Mouse (Mus musculus): ENCODE data around the gene Gm1110. TPM values are rescaled to one million over a fixed set of nuclear protein-coding genes. Genes with fewer than 3 reads are reported as not detected.
"Not testable (repeated sequence)": the region's sequence is repeated elsewhere in the genome, so short reads cannot be mapped to it uniquely, and the experiment has no call there.

The Gm1110 gene
- total RNA-seq (2021) = not detected

DNA sequence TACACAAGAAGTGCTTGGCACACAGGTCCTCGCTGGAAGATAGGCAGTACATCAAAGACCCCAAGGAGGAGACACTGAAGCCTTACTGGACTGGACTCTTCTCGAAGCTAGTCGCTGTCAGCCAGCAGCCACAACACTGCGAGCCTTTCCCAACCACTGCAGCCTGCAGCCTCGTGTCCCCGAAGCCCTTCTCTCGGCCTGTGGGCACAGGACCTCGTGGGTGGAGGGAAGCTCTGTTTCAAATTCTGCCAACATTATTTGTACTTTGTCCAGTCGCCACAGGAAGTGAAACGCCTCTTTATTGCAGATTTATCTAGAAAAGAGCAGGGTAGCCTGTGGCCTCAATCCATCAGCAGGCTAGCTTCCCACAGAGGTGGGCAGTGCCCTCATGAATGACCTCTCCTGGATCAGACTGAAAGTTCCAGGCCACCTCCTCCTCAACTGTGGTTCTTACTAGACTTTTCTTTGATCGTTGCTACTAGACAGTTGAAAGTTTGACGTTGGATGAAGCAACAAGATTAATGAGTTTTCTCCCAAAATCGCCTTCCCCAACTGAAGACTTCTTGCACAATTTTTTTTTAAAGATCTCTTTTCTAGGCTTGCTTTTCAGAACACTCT lies at the start of gene Gm1110:
TSS of gene Gm1110 (minus strand) at position 203 of the 618 bp plus-strand sequence.
- intact Hi-C loops (cut with DNase I) = no loop called here

DNA sequence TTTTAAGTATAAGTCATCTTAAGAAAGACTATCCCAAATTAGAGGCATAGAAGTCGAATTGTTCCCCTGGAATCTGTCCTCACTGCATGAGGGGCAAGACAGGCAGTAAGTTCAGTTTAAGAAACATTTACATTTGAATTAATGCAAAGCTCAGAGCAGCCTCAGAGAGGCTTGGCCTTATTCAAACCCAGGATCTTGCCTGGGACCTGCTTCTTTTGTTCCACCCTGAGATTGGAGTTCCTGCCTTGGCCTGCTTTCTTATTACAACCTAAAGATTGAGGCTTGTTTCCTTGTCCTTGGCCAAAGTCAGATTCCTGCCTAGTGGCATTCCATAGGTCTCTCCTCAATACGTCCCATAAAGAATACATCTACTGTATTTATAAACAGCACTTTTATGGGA lies 24.9 kb upstream of the Gm1110 start:
- intact Hi-C loops (cut with DNase I) = no loop called here
- no peak for DNase-seq (ENCODE audit: low spot score in 2 of 2)

More for the DNA sequence above, at the start of gene Gm1110:
- DNase-seq (ENCODE audit: low spot score in 2 of 2) = no peak

DNA sequence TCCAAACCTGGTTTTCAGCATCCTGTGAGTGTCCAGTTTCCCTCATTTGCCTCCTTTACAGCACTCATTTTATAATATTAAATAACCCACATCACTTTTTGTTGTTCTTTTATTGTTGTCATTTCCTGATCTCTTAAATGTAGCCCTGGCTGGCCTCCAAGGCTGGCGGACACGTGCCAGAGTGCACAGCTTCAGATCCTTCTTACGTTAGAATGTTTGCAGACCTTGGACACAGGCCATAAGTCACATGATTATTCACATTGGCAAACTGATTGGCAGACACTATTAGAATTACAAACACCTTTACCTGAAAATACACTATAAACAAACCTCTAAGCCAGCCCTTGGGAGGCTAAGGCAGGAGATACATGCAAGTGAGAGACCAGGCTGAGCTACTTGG lies 1.2 kb upstream of the Gm1110 start:
- intact Hi-C loops (cut with DNase I) = no loop called here
- no peak for DNase-seq (ENCODE audit: low spot score in 2 of 2)

DNA sequence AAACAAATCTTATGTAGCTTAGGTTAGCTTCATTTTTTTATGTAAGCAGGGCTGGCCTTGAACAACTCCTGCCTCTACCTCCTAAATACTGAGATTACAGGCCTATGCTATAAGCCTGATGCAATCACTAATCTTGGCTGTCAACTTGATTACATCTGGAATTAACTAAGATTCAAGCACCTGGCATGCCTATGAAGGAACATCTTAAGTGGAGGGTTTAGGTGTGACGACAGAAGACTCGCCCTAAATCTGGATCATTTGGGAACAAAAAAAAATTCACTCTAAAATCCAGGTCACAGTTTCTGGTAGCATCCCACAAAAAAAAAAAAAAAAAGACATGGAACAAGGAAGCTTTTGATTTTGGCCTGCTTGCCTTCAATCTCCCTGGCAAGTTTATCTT lies 3.1 kb downstream of the Gm1110 start:
- DNase-seq (ENCODE audit: low spot score in 2 of 2) = no peak
- intact Hi-C loops (cut with DNase I) = no loop called here

DNA sequence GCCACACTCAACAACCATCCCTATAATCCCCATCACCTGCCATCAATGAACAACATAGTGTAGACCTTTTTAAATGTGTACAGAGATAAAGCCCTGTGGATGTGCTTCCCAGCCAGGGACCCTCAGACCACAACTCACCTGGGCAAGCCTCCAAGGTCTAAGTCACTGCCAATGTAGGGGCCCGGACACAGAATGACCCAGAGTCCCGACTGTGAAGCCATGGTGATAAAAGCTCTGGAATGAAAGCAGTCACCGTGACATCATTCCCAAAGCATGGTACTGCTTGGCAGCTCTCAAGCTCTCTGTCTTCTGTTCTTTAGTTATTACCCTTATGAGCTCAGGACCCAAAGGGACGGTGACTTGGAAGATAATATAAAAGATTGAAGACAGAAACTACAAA lies 9.8 kb downstream of the Gm1110 start:
- no peak for DNase-seq (ENCODE audit: low spot score in 2 of 2)
- intact Hi-C loops (cut with DNase I) = no loop called here

DNA sequence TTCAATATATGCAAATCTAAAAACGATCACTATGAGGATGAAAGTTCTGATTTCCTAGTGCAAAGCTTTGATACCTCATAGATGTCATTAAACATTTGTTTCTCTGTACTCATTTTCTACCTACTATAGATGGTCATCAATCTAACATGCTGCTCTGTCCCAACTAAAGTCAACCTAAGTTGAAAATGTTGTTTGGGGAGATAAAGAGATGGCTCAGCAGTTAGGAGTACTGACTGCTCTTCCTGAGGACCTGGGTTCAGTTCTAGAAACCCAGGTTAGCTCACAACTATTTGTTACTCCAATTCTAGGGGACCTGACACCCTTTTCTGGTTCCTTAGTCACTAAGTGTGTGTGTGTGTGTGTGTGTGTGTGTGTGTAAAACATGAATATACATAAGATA lies 11.7 kb downstream of the Gm1110 start:
- intact Hi-C loops (cut with DNase I) = no loop called here

DNA sequence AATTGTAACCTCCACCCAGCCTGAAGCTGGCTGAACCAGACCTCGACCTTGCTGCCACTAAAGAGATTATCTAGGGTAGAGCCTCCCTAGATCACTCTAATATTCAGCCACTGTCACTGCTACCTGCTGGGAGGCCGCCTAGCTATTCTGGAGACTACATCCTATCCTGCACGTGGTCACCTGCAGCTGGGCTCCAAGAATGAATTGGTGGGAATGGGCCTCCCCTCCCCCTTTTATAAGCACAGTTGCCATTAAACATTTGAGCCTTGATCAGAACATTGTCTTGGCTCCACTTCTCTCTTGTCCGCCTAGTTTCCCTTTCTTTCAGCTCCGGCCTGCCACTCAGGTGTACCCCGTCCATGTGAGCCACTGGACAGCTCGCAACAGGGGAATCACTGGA lies 53.1 kb downstream of the Gm1110 start:
- intact Hi-C loops (cut with DNase I); DNase-seq (ENCODE audit: low spot score in 2 of 2): not testable (repeated sequence)

More for the DNA sequence above, 11.7 kb downstream of the Gm1110 start:
- no peak for DNase-seq (ENCODE audit: low spot score in 2 of 2)

DNA sequence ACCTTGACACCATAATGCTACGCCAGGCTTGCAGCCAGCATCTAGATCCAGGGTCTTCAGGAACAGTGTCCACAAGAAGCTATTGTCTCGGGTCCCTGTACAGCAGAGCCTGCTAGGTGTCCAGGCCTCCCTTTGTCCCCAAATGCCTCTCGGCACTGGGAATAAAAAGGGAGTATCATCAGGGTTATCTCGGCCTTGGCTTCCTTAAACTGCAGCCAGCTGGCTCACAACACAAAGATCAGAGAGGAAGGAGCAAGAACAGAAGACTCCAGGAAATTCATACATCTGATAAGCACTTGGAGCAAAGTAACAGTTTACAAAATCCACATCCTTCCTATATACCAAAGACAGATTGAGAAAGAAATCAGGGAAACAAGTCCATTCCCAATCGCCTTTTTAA lies 62.2 kb downstream of the Gm1110 start, which contains the start of gene Glb1l3:
TSS of gene Glb1l3 (minus strand) at position 140 of the 400 bp plus-strand sequence.
- DNase-seq (ENCODE audit: low spot score in 2 of 2) = no peak

DNA sequence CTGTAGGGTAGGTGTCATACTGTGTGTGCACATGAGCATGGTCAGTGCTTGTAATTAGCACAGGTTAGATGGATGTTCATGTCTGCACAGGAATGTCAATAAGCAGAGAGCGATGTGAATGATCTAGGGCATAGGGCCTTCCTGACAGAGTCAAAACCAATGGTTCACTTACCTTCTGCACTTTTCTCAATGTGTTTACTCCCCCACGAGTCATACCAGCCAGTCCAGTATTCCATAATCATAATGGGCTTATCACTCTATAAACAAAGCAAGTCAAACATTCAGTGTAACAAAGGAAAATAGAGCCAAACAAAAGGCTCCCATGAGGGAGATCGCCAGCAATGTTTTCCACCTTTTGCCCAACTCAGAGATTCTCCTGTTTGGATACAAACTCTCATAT lies 91.8 kb downstream of the Gm1110 start:
- no peak for DNase-seq (ENCODE audit: low spot score in 2 of 2)
- intact Hi-C loops (cut with DNase I) = no loop called here

More for the DNA sequence above, 62.2 kb downstream of the Gm1110 start, which contains the start of gene Glb1l3:
- intact Hi-C loops (cut with DNase I) = no loop called here

Other genes with a start within 250 kb of the Gm1110 start
- 100 to 1,000 TPM; 210 to 227 TPM for gene B3gat1, start 189.4 kb downstream of the Gm1110 start, total RNA-seq (2021)
- gene Glb1l2, start 116.6 kb downstream of the Gm1110 start, total RNA-seq (2021) = under 1 TPM; 0.22 to 0.36 TPM
- gene Glb1l3, start 62.2 kb downstream of the Gm1110 start, total RNA-seq (2021) = not detected
- gene Acad8, start 76.5 kb upstream of the Gm1110 start, total RNA-seq (2021) = 10 to 100 TPM; 29.5 to 36.3 TPM
- 10 to 100 TPM; 62.4 to 63.4 TPM for gene Thyn1, start 76.6 kb upstream of the Gm1110 start, total RNA-seq (2021)
- gene Vps26b, start 107.0 kb upstream of the Gm1110 start, total RNA-seq (2021) = 100 to 1,000 TPM in 1 of 2 experiments, 10 to 100 TPM in 1; 94.4 to 105 TPM
- gene Ncapd3, start 107.1 kb upstream of the Gm1110 start, total RNA-seq (2021) = 10 to 100 TPM; 18.6 to 21.5 TPM
- 10 to 100 TPM; 34.6 to 38.7 TPM for gene Jam3, start 232.3 kb upstream of the Gm1110 start, total RNA-seq (2021)

Data from left cerebral cortex, postnatal 36 days (tissue).